Mouse (Mus musculus): ENCODE data around the gene Olfr1369-ps1.
"Not testable (repeated sequence)": the region's sequence is repeated elsewhere in the genome, so short reads cannot be mapped to it uniquely, and the experiment has no call there.

DNA sequence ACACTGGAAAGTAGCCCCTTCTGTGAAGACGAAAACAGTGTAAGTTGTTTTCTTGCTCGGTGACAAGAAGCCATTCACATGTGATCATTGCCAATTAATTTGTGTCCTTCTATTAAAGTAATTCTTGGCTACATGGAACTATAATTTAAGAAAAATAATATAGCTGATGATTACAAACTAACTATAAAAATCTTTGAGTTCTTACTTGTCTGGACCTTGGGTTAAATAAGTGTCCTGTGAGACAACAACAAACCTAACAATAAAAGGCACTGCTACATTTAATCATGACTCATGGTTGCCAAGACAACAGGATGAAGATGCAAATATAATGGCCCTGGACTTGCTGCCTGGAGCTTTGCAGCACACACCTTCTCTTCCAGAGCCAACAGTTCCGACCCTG lies 18.1 kb downstream of the Olfr1369-ps1 start, which contains the start of gene Olfr263:
- not testable (repeated sequence) for TF ChIP-seq CTCF (IDR thresholded peaks at IDR 0.05; ENCODE audit: low read depth, low read length); POLR2A (IDR thresholded peaks at IDR 0.05; ENCODE audit: borderline replicate concordance, low read depth, low read length)
